Mouse (Mus musculus): ENCODE results near the gene Dnah14. TPM values are rescaled to one million over a fixed set of nuclear protein-coding genes. Genes with fewer than 3 reads are reported as not detected.

Gene Dnah14
- polyA plus RNA-seq, 2 experiments: 0.53 to 2.0 TPM

GRCm38 (mm10) chr1:181811481-181812223 lies 235.3 kb downstream of the Dnah14 start:
- Histone ChIP-seq H3K4me2 (replicated peaks; ENCODE audit: low read depth, low read length, severe bottlenecking) (no peak overlapping the region), H3K9ac (ENCODE audit: low read depth, low read length, severe bottlenecking) (no peak overlapping the region), H3K4me3 (replicated peaks; ENCODE audit: low read length) (no peak overlapping the region), H3K27ac (replicated peaks; ENCODE audit: low read depth, low read length) (no peak overlapping the region), H3K27me3 (ENCODE audit: control insufficient read depth, insufficient read depth, low read length) (no peaks in the 10 kb centered on the region), H3K4me1 (ENCODE audit: control insufficient read depth, insufficient read depth, low read length) (no peaks in the 10 kb centered on the region), H3K9me3 (ENCODE audit: control insufficient read depth, low read length) (no peaks in the 10 kb centered on the region), H3K36me3 (ENCODE audit: control insufficient read depth, insufficient read depth, low read length) (peaks cover 32% of the 10 kb centered on the region)
- DNase-seq (ENCODE audit: low spot score) (no peak), ATAC-seq (ENCODE audit: low FRiP score, low read depth) (no peak)
- TF ChIP-seq POLR2A (IDR thresholded peaks at IDR 0.05; ENCODE audit: borderline replicate concordance, extremely low read depth, insufficient read depth, insufficient read length): no peak
- 86% methylated on average over 18 of the region's 18 CpGs for WGBS

- Histone ChIP-seq H3K27me3 (ENCODE audit: control insufficient read depth, insufficient read depth, low read length) (no peaks in the 10 kb centered on the region), H3K9me3 (ENCODE audit: control insufficient read depth, low read length) (no peaks in the 10 kb centered on the region), H3K4me3 (replicated peaks; ENCODE audit: low read length) (no peak overlapping the region), H3K4me2 (replicated peaks; ENCODE audit: low read depth, low read length, severe bottlenecking) (no peak overlapping the region), H3K36me3 (ENCODE audit: control insufficient read depth, insufficient read depth, low read length) (peaks cover 80% of the 10 kb centered on the region), H3K9ac (ENCODE audit: low read depth, low read length, severe bottlenecking) (no peak overlapping the region), H3K4me1 (ENCODE audit: control insufficient read depth, insufficient read depth, low read length) (no peaks in the 10 kb centered on the region), H3K27ac (replicated peaks; ENCODE audit: low read depth, low read length) (no peak overlapping the region)
- no peak for DNase-seq (ENCODE audit: low spot score)
- WGBS: 97% methylated on average over 7 of the region's 7 CpGs
- no peak for ATAC-seq (ENCODE audit: low FRiP score, low read depth)
- no peak for TF ChIP-seq POLR2A (IDR thresholded peaks at IDR 0.05; ENCODE audit: borderline replicate concordance, extremely low read depth, insufficient read depth, insufficient read length)
Observed at GRCm38 (mm10) chr1:181826716-181827115, 250.4 kb downstream of the Dnah14 start.

- WGBS: 95% methylated on average over 5 of the region's 5 CpGs
Observed at GRCm38 (mm10) chr1:181828365-181828764, 252.0 kb downstream of the Dnah14 start.

GRCm38 (mm10) chr1:181832720-181833119 lies 256.4 kb downstream of the Dnah14 start:
- H3K9ac ChIP-seq (ENCODE audit: low read depth, low read length, severe bottlenecking): no peak overlapping the region
- no peak for DNase-seq (ENCODE audit: low spot score)
- peaks cover 87% of the 10 kb centered on the region for H3K36me3 ChIP-seq (ENCODE audit: control insufficient read depth, insufficient read depth, low read length)
- no peaks in the 10 kb centered on the region for H3K4me1 ChIP-seq (ENCODE audit: control insufficient read depth, insufficient read depth, low read length)
- no peak overlapping the region for H3K27ac ChIP-seq (replicated peaks; ENCODE audit: low read depth, low read length)
- WGBS: 92% methylated on average over 5 of the region's 5 CpGs
- no peak overlapping the region for H3K4me2 ChIP-seq (replicated peaks; ENCODE audit: low read depth, low read length, severe bottlenecking)
- no peak for TF ChIP-seq POLR2A (IDR thresholded peaks at IDR 0.05; ENCODE audit: borderline replicate concordance, extremely low read depth, insufficient read depth, insufficient read length)
- no peak for ATAC-seq (ENCODE audit: low FRiP score, low read depth)
- no peak overlapping the region for H3K4me3 ChIP-seq (replicated peaks; ENCODE audit: low read length)
- H3K27me3 ChIP-seq (ENCODE audit: control insufficient read depth, insufficient read depth, low read length): no peaks in the 10 kb centered on the region
- no peaks in the 10 kb centered on the region for H3K9me3 ChIP-seq (ENCODE audit: control insufficient read depth, low read length)

More at GRCm38 (mm10) chr1:181828365-181828764, 252.0 kb downstream of the Dnah14 start:
- Histone ChIP-seq H3K27ac (replicated peaks; ENCODE audit: low read depth, low read length) (no peak overlapping the region), H3K27me3 (ENCODE audit: control insufficient read depth, insufficient read depth, low read length) (no peaks in the 10 kb centered on the region), H3K9ac (ENCODE audit: low read depth, low read length, severe bottlenecking) (no peak overlapping the region), H3K4me3 (replicated peaks; ENCODE audit: low read length) (no peak overlapping the region), H3K36me3 (ENCODE audit: control insufficient read depth, insufficient read depth, low read length) (peaks cover 89% of the 10 kb centered on the region), H3K4me2 (replicated peaks; ENCODE audit: low read depth, low read length, severe bottlenecking) (no peak overlapping the region), H3K9me3 (ENCODE audit: control insufficient read depth, low read length) (no peaks in the 10 kb centered on the region), H3K4me1 (ENCODE audit: control insufficient read depth, insufficient read depth, low read length) (no peaks in the 10 kb centered on the region)
- DNase-seq (ENCODE audit: low spot score): no peak
- no peak for TF ChIP-seq POLR2A (IDR thresholded peaks at IDR 0.05; ENCODE audit: borderline replicate concordance, extremely low read depth, insufficient read depth, insufficient read length)
- no peak for ATAC-seq (ENCODE audit: low FRiP score, low read depth)

- Histone ChIP-seq H3K36me3 (ENCODE audit: control insufficient read depth, insufficient read depth, low read length) (peaks cover 83% of the 10 kb centered on the region), H3K9ac (ENCODE audit: low read depth, low read length, severe bottlenecking) (no peak overlapping the region), H3K9me3 (ENCODE audit: control insufficient read depth, low read length) (no peaks in the 10 kb centered on the region), H3K27ac (replicated peaks; ENCODE audit: low read depth, low read length) (no peak overlapping the region), H3K4me2 (replicated peaks; ENCODE audit: low read depth, low read length, severe bottlenecking) (no peak overlapping the region), H3K27me3 (ENCODE audit: control insufficient read depth, insufficient read depth, low read length) (no peaks in the 10 kb centered on the region), H3K4me3 (replicated peaks; ENCODE audit: low read length) (no peak overlapping the region), H3K4me1 (ENCODE audit: control insufficient read depth, insufficient read depth, low read length) (no peaks in the 10 kb centered on the region)
- DNase-seq (ENCODE audit: low spot score) (no peak), ATAC-seq (ENCODE audit: low FRiP score, low read depth) (no peak)
- WGBS: 88% methylated on average over 6 of the region's 6 CpGs
- TF ChIP-seq POLR2A (IDR thresholded peaks at IDR 0.05; ENCODE audit: borderline replicate concordance, extremely low read depth, insufficient read depth, insufficient read length): no peak
Observed at GRCm38 (mm10) chr1:181833143-181833542, 256.8 kb downstream of the Dnah14 start.

Measured in limb, embryonic 14.5 days (tissue).